Mouse (Mus musculus): ENCODE measurements at regions not wholly inside any gene's neighbourhood (a gene's known extent, or its start where the extent isn't known, plus 50 kb on each side); places are given as distances from the start of the nearest gene placed in this dataset.

DNA sequence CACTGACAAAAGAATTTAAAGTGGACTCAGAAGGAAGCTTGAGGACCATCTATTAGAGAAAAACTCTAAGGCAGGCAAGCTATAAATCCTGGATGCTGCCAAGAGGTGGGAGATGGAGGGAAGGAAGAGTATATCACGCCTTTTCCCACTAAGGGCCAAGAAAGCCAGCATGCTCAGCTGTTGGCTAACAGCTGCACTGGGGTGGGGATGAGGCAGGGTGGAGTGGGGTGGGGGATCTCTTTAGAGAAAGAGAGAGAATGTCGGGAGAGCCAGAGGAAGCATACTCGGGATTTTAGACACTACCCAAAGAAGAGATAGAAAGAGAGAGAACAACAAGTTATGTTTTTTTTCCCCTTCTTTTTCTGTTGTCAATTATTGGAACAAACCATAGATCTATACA, 115.2 kb upstream of the Shb start:
- ATAC-seq (ENCODE audit: insufficient read depth, low FRiP score, low TSS enrichment) (no peak), DNase-seq (ENCODE audit: low spot score) (no peak)
- 62% methylated on average over 3 of the region's 3 CpGs for WGBS

GRCm38 (mm10) chr4:45642604-45643003, 110.3 kb upstream of the Shb start:
- no peaks in the 10 kb centered on the region for H3K9me3 ChIP-seq (ENCODE audit: control insufficient read depth, low read length)
- H3K9ac ChIP-seq (ENCODE audit: low read length) = no peak overlapping the region
- H3K4me1 ChIP-seq (ENCODE audit: control insufficient read depth, insufficient read depth, low read length) = 0 out of 2 replicates have a peak, but pooled peaks cover 5% of the 10 kb centered on the region
- DNase-seq (ENCODE audit: low spot score) = no peak
- H3K27ac ChIP-seq (ENCODE audit: low read depth, low read length) = no peak overlapping the region
- H3K4me2 ChIP-seq (ENCODE audit: low read depth) = no peak overlapping the region
- 88% methylated on average over 10 of the region's 10 CpGs for WGBS
- no peak for ATAC-seq (ENCODE audit: insufficient read depth, low FRiP score, low TSS enrichment)
- H3K36me3 ChIP-seq (ENCODE audit: control insufficient read depth, insufficient read depth, low read length) = no peaks in the 10 kb centered on the region
- no peak overlapping the region for H3K4me3 ChIP-seq (ENCODE audit: low read depth, low read length)
- no peaks in the 10 kb centered on the region for H3K27me3 ChIP-seq (ENCODE audit: control insufficient read depth, insufficient read depth, low read length)

More for the DNA sequence above, 115.2 kb upstream of the Shb start:
- Histone ChIP-seq H3K4me3 (ENCODE audit: low read depth, low read length) (no peak overlapping the region), H3K27ac (ENCODE audit: low read depth, low read length) (no peak overlapping the region), H3K9ac (ENCODE audit: low read length) (no peak overlapping the region), H3K27me3 (ENCODE audit: control insufficient read depth, insufficient read depth, low read length) (no peaks in the 10 kb centered on the region), H3K9me3 (ENCODE audit: control insufficient read depth, low read length) (no peaks in the 10 kb centered on the region), H3K4me2 (ENCODE audit: low read depth) (no peak overlapping the region), H3K4me1 (ENCODE audit: control insufficient read depth, insufficient read depth, low read length) (no peaks in the 10 kb centered on the region), H3K36me3 (ENCODE audit: control insufficient read depth, insufficient read depth, low read length) (no peaks in the 10 kb centered on the region)

- 51% methylated on average over 5 of the region's 5 CpGs for WGBS
- H3K9ac ChIP-seq (ENCODE audit: low read length) = no peak overlapping the region
- H3K4me1 ChIP-seq (ENCODE audit: control insufficient read depth, insufficient read depth, low read length) = 0 out of 2 replicates have a peak, but pooled peaks cover 5% of the 10 kb centered on the region
- no peak for ATAC-seq (ENCODE audit: insufficient read depth, low FRiP score, low TSS enrichment)
- no peaks in the 10 kb centered on the region for H3K27me3 ChIP-seq (ENCODE audit: control insufficient read depth, insufficient read depth, low read length)
- no peaks in the 10 kb centered on the region for H3K9me3 ChIP-seq (ENCODE audit: control insufficient read depth, low read length)
- no peak for DNase-seq (ENCODE audit: low spot score)
- H3K4me3 ChIP-seq (ENCODE audit: low read depth, low read length) = no peak overlapping the region
- H3K4me2 ChIP-seq (ENCODE audit: low read depth) = no peak overlapping the region
- no peak overlapping the region for H3K27ac ChIP-seq (ENCODE audit: low read depth, low read length)
- H3K36me3 ChIP-seq (ENCODE audit: control insufficient read depth, insufficient read depth, low read length) = no peaks in the 10 kb centered on the region
Observed at GRCm38 (mm10) chr4:45641272-45641671, 109.0 kb upstream of the Shb start.

GRCm38 (mm10) chr4:45640713-45641112, 108.4 kb upstream of the Shb start:
- Histone ChIP-seq H3K9me3 (ENCODE audit: control insufficient read depth, low read length) (no peaks in the 10 kb centered on the region), H3K4me1 (ENCODE audit: control insufficient read depth, insufficient read depth, low read length) (0 out of 2 replicates have a peak, but pooled peaks cover 5% of the 10 kb centered on the region), H3K27ac (ENCODE audit: low read depth, low read length) (no peak overlapping the region), H3K36me3 (ENCODE audit: control insufficient read depth, insufficient read depth, low read length) (no peaks in the 10 kb centered on the region), H3K27me3 (ENCODE audit: control insufficient read depth, insufficient read depth, low read length) (no peaks in the 10 kb centered on the region), H3K9ac (ENCODE audit: low read length) (no peak overlapping the region), H3K4me2 (ENCODE audit: low read depth) (no peak overlapping the region), H3K4me3 (ENCODE audit: low read depth, low read length) (no peak overlapping the region)
- 49% methylated on average over 11 of the region's 11 CpGs for WGBS
- DNase-seq (ENCODE audit: low spot score) = no peak
- no peak for ATAC-seq (ENCODE audit: insufficient read depth, low FRiP score, low TSS enrichment)

GRCm38 (mm10) chr4:45639397-45640034, 107.2 kb upstream of the Shb start:
- 54% methylated on average over 12 of the region's 12 CpGs for WGBS
- Histone ChIP-seq H3K9me3 (ENCODE audit: control insufficient read depth, low read length) (no peaks in the 10 kb centered on the region), H3K4me3 (ENCODE audit: low read depth, low read length) (no peak overlapping the region), H3K27me3 (ENCODE audit: control insufficient read depth, insufficient read depth, low read length) (no peaks in the 10 kb centered on the region), H3K27ac (ENCODE audit: low read depth, low read length) (0 out of 2 replicates have a peak overlapping the region, but pooled peaks have one; percentile 37), H3K36me3 (ENCODE audit: control insufficient read depth, insufficient read depth, low read length) (no peaks in the 10 kb centered on the region), H3K4me2 (ENCODE audit: low read depth) (no peak overlapping the region), H3K4me1 (ENCODE audit: control insufficient read depth, insufficient read depth, low read length) (0 out of 2 replicates have a peak, but pooled peaks cover 5% of the 10 kb centered on the region), H3K9ac (ENCODE audit: low read length) (no peak overlapping the region)
- DNase-seq (ENCODE audit: low spot score) (no peak), ATAC-seq (ENCODE audit: insufficient read depth, low FRiP score, low TSS enrichment) (no peak)

- no peak for ATAC-seq (ENCODE audit: insufficient read depth, low FRiP score, low TSS enrichment)
- Histone ChIP-seq H3K36me3 (ENCODE audit: control insufficient read depth, insufficient read depth, low read length) (no peaks in the 10 kb centered on the region), H3K4me2 (ENCODE audit: low read depth) (no peak overlapping the region), H3K27me3 (ENCODE audit: control insufficient read depth, insufficient read depth, low read length) (no peaks in the 10 kb centered on the region), H3K4me1 (ENCODE audit: control insufficient read depth, insufficient read depth, low read length) (0 out of 2 replicates have a peak, but pooled peaks cover 5% of the 10 kb centered on the region), H3K4me3 (ENCODE audit: low read depth, low read length) (no peak overlapping the region), H3K9me3 (ENCODE audit: control insufficient read depth, low read length) (no peaks in the 10 kb centered on the region), H3K27ac (ENCODE audit: low read depth, low read length) (no peak overlapping the region), H3K9ac (ENCODE audit: low read length) (no peak overlapping the region)
- DNase-seq (ENCODE audit: low spot score) = no peak
- 55% methylated on average over 8 of the region's 8 CpGs for WGBS
Observed at GRCm38 (mm10) chr4:45638411-45638810, 106.1 kb upstream of the Shb start.

GRCm38 (mm10) chr4:45631276-45632045, 99.2 kb upstream of the Shb start:
- H3K4me3 ChIP-seq (ENCODE audit: low read depth, low read length) = no peak overlapping the region
- WGBS = 43% methylated on average over 7 of the region's 7 CpGs
- ATAC-seq (ENCODE audit: insufficient read depth, low FRiP score, low TSS enrichment) = no peak
- DNase-seq (ENCODE audit: low spot score) = peak; percentile 24
- no peaks in the 10 kb centered on the region for H3K9me3 ChIP-seq (ENCODE audit: control insufficient read depth, low read length)
- H3K27me3 ChIP-seq (ENCODE audit: control insufficient read depth, insufficient read depth, low read length) = no peaks in the 10 kb centered on the region
- peaks cover 4% of the 10 kb centered on the region; the same call in 1 of the 2 replicates for H3K4me1 ChIP-seq (ENCODE audit: control insufficient read depth, insufficient read depth, low read length)
- no peaks in the 10 kb centered on the region for H3K36me3 ChIP-seq (ENCODE audit: control insufficient read depth, insufficient read depth, low read length)
- H3K4me2 ChIP-seq (ENCODE audit: low read depth) = no peak overlapping the region
- H3K27ac ChIP-seq (ENCODE audit: low read depth, low read length) = no peak overlapping the region
- no peak overlapping the region for H3K9ac ChIP-seq (ENCODE audit: low read length)

DNA sequence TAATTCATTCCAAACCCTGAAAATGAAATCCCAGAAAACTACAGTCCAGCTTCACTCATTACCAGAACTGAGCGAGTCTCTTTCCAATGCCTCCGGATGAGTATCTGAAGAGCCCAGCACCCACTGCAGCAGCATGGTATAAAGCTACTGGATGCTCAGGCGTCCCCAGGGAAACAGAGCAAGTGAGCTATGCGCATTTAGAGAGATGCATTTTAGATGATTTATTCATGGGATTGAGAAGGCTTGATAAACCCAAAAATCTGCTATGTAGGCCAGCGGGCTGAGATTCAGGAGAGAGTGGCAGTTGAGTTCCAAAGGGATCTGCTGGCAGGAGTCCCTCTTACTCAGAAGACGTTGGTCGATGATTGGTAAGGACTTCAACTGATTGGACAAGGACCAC, 93.4 kb upstream of the Shb start:
- Histone ChIP-seq H3K27me3 (ENCODE audit: control insufficient read depth, insufficient read depth, low read length) (no peaks in the 10 kb centered on the region), H3K9ac (ENCODE audit: low read length) (no peak overlapping the region), H3K4me1 (ENCODE audit: control insufficient read depth, insufficient read depth, low read length) (no peaks in the 10 kb centered on the region), H3K36me3 (ENCODE audit: control insufficient read depth, insufficient read depth, low read length) (no peaks in the 10 kb centered on the region), H3K27ac (ENCODE audit: low read depth, low read length) (no peak overlapping the region), H3K4me3 (ENCODE audit: low read depth, low read length) (no peak overlapping the region), H3K4me2 (ENCODE audit: low read depth) (no peak overlapping the region), H3K9me3 (ENCODE audit: control insufficient read depth, low read length) (no peaks in the 10 kb centered on the region)
- ATAC-seq (ENCODE audit: insufficient read depth, low FRiP score, low TSS enrichment) (no peak), DNase-seq (ENCODE audit: low spot score) (no peak)
- 88% methylated on average over 7 of the region's 7 CpGs for WGBS

- 91% methylated on average over 5 of the region's 5 CpGs for WGBS
- H3K4me1 ChIP-seq (ENCODE audit: control insufficient read depth, insufficient read depth, low read length) = no peaks in the 10 kb centered on the region
- no peaks in the 10 kb centered on the region for H3K9me3 ChIP-seq (ENCODE audit: control insufficient read depth, low read length)
- DNase-seq (ENCODE audit: low spot score) = no peak
- no peaks in the 10 kb centered on the region for H3K36me3 ChIP-seq (ENCODE audit: control insufficient read depth, insufficient read depth, low read length)
- no peaks in the 10 kb centered on the region for H3K27me3 ChIP-seq (ENCODE audit: control insufficient read depth, insufficient read depth, low read length)
- ATAC-seq (ENCODE audit: insufficient read depth, low FRiP score, low TSS enrichment) = no peak
- no peak overlapping the region for H3K9ac ChIP-seq (ENCODE audit: low read length)
- no peak overlapping the region for H3K4me3 ChIP-seq (ENCODE audit: low read depth, low read length)
- H3K4me2 ChIP-seq (ENCODE audit: low read depth) = no peak overlapping the region
- H3K27ac ChIP-seq (ENCODE audit: low read depth, low read length) = no peak overlapping the region
Observed at GRCm38 (mm10) chr4:45622017-45622416, 89.7 kb upstream of the Shb start.

Measured in neural tube, embryonic 11.5 days (tissue).